ENCODE assay signal across 1 mouse cellular context in the genomic region with DNA sequence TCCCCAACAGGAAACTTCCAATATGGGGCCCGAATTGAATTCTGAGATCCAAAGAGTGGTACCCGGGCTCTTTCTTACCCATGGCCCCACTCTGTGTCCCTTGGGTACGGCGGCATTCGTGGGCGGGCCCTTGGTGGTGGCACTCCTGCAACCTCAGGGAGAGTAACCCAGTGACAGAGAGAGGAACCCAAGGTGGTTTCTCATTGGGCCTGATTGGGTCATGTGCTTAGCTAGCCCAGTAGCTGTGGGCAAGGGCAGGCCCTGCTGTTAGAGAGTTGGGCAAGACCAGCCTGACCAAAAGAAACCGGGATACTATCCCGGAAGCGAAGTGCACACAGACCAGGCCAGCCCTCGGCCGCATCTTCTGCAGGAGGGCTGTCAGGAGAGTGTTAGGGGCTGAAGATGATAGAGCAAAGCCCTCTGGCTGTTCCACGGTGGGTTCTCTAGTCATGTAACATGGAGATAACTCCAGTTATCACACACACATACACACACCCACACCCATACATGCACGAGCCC.
TF ChIP-seq lines count a peak whose summit lies in the region.

No protein-coding gene starts in this region.

TF ChIP-seq in CH12.LX, 34 proteins besides CTCF, POLR2A, EP300 and RAD21 (continued from another document):
- TF ChIP-seq TCF12 (IDR thresholded peaks at IDR 0.05; ENCODE audit: low read depth, low read length) (peak; percentile 42; the same call in 1 of the 2 replicates), ETS1 (conservative IDR thresholded peaks at IDR 0.05; ENCODE audit: low read depth, low read length) (no peak), ZMIZ1 (IDR thresholded peaks at IDR 0.05; ENCODE audit: low read depth, low read length) (no peak), USF1 (IDR thresholded peaks at IDR 0.05; ENCODE audit: low read depth, low read length) (peak; percentile 80)
